Mouse (Mus musculus): Measurements from ENCODE around the gene Chchd3. TPM values are rescaled to one million over a fixed set of nuclear protein-coding genes. Genes with fewer than 3 reads are reported as not detected.

The Chchd3 gene
- 100 to 1,000 TPM in 2 of 3 experiments, 10 to 100 TPM in 1; 94.5 to 119 (median 110) TPM for polyA plus RNA-seq (2017; shearing (Covaris generic))

DNA sequence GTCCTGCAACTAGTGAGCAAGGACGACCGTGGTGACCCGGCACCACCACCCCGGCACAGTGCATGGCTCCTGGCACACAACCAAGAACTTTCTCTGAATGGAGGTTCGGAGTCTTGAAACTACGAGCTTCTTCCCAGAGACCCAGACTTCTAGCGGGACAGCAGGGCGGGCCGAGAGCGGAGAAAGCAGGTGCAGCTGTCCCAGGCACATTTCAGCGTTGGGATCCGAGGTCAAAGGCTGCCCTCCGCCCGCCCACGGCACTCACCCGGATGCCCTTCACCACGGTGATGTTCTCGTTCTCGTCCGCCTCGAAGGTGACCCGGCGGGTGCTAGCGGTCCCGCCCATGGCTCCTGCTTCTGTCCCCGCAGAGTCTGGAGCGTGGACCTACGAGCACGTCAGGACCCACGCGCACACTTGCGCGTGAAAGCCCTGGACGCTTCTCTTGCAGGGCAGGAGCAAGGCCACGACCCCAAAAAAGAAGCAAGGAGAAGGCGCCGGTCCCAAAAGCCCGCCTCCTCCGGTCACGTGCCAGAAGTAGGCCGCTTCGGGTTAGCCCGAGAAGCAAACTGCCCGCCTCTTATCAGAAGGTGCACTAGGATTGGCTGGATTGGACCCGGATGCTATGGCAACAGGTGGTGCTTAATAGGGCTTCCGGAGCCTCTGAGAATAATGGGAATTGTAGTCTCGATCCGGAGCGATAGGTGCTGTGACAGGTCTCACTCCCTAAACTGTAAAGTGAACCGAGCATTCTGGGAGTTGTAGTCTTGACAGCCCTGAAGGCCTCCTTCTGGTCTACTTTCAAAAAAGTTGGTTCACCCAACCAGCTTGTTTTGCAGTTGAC is at the start of gene Chchd3:
TSS of gene Chchd3 (minus strand) at position 526 of the 842 bp plus-strand sequence.
- ATAC-seq = peak; percentile 99

DNA sequence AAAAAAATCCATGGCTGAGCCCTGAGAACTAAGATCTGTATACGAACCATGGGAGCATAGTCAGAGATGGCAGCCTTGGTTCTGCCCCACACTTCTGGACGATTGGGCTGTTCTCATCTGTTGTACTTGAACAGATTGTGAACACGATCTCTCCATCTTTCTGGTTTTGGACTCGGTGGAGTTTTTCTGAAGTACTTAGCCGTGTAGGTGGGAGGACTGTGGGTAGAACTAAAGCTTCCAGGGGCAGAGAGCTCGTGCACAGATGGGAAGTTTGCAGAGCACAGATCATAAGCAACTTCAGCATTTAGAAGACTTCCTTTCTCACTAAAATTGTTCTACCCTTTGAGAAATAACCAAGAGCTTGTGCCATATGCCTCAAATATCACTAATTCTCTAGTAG is 44.6 kb upstream of the Chchd3 start:
- no peak for ATAC-seq

DNA sequence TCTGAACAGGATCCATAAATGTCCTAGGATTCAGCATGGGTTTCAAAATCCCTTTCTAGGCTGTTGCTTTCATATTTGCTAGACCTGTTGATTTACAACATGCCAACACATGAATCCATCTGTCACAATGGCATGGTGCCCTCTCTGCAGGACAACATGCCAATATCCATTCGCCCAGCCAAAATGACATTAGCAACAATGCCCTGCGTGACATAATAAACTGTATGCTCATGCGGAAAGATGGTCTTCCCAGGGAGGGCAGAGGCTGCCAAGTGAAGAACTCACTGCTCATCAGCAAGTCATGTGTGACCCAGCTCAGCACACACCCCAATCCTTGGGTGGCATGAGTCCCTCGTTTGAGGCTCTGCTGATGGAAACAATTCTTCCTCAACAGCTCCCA is 38.8 kb upstream of the Chchd3 start:
- ATAC-seq = no peak

DNA sequence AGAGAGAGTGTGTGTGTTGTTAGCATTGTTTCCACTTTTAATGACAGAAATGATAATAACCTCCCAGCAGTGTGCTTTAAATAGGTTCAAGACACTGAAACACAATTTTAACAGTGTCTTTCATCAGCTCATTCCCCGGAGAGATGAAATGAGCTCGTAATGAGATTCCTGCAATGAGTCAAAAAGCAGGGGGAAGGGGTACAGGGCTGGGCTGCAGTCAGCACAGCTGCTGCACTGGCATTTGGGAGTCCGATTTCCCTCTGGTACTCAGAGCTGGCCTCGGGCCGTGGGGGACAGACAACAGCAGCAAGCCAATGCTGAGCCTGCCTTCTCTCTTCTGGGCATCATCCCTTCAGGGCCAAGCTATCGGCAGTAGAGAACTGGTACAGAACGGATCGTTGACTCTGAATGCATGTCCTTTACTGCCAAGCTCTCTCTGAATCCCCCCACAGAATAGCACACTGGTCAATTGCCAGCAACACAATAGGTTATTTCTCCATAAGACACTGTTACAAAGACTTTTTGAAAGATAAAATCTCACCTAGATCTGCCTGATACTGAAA is 34.7 kb upstream of the Chchd3 start:
- no peak for ATAC-seq

DNA sequence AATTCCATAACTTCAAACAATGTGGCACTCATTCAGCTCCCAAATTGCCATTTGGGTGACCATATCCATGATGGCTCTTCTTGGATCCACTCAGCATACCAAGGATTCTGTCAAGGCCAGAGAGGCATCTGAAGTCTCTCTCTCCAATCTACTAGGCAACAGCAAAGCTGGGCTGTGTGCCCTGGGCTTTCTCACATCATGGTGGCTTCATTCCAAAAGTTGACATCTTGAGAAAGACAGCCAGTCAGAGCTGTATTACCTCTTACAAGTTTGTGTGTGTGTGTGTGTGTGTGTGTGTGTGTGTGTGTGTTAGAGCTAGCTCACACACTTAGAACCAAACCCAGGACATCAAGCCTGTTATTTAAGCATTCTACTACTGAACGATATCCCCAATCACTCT is 20.1 kb upstream of the Chchd3 start:
- no peak for ATAC-seq

DNA sequence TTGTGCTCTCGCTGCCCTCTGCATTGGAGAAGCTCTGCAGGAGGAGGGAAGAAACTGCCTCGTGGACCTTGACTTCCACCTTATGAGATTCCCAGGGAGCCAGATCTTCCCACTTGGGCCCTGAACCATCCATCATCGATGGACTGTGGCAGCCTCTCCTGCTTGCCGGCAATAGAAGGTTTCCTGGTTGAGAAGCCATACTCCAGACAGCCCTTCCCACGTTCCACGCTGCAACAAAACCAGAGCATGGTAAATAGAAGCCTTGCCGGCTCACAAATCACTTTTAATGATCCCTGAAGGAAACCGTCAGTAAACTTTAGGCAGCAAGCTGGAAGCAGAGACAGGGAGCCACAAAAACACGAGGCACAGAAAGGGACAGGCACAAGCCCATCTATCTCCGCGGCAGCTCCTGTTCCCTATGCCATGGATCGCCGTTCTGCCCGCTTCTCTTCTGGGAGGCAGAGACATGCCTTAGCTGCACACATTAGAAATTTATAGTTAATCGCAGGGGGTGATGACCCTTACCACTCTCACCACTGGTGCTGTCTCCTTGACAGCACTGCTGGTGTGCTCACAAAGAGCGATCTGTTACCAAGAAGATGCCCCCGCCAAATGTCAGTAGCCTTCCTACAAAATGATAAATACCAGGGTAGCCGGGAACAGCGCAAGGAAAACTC is 18.3 kb upstream of the Chchd3 start:
- no peak for ATAC-seq

DNA sequence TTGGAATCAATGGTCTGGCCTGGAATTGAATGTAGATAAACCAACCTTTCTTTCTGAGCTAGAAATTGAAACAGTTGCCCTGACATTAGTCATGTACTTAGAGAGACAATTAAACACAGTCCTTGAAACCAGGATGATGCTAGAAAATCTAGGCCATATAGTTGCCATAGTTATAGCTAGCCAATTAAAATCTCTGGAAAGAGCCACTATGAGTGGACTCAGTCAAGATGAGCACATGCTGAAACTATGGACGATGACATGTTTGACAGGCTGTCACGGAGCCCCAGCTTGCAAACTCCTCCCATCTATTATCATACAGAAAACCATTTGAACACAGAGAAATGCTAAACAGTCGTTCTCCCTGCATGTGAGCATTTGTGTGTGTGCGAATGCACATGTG is 6.4 kb upstream of the Chchd3 start:
- ATAC-seq = no peak

DNA sequence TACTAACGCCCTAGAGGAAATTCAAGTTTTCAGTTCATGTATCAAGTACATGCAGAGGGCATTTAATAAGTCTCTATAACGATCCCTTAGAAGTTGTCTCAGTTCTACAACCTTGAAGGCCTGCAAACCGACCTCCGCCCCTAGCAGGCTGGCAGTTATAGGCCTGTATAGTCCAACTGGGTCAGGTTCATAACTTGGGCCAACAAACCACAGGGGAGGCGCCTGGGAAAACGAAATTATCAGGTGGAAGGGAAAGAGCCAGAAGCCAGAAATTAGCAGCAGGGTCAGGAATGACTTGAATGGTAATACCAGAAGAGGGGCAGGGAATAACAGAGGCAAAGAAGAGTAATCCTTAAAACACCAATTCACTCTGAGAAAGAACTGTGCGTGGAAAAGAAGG is 784 bp downstream of the Chchd3 start:
- no peak for ATAC-seq

DNA sequence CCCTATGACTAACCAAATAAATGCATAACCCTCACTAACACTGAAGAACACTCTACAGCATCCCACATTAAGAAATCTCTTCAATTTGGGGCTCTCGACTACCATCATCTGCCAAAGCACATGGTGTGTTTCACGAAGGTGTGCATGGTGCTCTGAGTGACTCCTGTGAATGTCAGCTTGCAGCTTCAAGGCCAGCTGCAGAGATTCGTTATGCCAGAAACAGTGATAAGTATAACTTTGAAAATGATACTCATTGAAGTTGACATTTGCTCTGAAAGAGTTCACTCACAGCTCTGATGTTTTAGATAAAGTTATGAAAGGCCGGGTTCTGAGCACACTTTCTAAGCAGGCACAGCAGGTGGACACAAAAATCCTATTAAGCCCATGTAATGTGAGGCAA is 3.7 kb downstream of the Chchd3 start:
- no peak for ATAC-seq

DNA sequence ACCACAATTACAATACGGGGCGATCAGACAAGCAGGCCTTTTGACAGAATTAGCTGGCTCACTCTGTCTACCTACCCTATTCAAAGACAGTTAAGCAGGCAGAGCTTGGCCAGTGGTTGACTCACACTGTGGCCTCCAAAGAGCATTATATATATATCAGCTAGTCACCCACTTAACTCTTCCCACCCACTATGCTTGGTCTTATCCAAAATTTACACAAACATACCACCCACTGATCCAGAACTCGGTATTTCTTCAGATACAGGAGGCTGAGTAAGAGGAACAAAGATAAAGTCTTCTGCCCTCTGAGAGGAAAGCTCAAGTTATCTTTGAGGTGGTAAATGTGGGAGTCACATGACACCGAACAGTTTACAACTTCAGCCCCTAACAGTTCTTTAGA is 4.4 kb downstream of the Chchd3 start:
- ATAC-seq = no peak

DNA sequence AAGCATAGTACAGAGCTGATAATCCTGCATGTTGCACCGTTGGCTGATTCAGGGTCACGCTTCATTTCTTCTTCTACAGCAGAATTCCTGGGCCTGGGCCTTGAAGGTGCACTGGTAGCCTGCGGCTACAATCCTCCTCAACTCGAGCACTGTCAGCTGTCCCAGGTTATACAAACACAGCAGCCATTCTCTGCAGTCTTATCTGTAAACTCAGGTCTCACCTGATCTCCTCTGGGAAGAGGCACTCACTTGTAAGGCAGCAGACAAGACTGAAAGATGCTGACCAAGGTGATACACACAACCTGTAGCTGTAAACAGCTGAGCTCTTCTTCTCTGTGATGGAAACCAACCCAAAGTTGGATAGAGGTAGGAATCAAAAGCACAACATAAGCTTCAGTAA is 5.1 kb downstream of the Chchd3 start:
- ATAC-seq = no peak

DNA sequence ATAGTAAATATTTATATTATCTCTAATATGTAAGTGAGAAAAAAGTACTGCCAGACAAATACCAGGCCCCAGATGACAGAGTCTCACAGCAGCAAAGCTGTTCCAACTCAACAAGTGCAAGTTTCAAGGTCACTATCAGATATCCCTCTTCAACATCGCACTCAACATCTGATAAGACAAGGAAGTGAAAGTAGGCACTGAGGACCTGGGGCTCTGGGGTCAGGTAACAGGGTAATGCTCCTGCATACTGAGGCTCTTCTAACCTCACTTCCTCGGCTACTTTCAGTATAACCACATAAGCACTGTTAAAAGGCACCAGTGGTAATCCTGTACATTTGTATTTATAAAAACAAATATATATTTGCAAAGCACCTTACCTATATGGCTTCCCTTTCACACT is 8.4 kb downstream of the Chchd3 start:
- no peak for ATAC-seq

DNA sequence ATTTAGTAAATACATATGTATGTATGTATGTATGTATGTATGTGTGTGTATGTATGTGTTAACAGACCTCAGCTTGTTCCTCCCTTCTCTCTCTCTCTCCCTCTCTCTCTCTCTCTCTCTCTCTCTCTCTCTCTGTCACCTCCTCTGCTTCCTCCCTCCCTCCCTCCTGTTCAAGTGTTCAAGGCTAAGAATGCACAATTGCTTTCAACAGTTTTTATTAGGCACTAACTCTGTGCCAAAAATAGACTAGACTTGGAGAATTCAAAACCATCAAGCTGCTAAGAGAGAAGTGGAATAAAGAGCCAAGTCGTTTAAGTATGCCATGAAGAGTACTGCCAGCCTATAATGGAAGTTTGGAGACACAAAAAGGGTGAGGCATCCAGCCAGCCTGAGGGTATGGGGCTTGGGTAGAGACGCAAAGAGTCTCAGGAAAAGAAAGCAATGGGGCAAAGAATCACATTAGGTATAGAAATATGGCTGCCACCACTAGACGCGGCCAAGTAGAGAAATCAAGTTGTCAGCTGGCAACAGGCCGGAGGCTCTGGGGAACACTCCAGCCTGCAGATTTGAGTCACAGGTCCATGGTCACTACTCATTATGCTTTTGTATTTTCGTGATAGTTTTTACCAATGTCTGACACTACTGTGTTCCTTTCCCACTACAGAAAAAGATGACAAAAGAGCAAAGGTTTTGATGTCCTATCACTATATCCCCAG is 10.2 kb downstream of the Chchd3 start:
- no peak for ATAC-seq

DNA sequence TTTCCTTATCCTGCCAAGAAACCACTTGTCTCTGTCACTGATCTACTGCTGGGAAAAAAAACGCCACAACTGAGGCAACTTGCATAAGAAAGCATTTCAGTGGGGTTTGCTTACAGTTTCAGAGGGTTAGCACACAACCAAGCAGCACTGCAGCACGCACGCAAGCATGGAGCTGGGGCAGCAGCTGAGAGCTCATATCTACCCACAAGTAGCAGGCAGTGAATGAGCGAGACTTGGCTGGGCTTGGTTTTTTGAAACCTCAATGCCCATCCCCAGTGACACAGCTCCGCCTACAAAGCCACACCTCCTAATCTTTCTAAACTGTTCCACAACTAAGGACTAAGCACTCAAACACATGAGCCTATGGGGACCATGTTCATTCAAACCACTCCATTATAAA is 16.6 kb downstream of the Chchd3 start:
- ATAC-seq = no peak

DNA sequence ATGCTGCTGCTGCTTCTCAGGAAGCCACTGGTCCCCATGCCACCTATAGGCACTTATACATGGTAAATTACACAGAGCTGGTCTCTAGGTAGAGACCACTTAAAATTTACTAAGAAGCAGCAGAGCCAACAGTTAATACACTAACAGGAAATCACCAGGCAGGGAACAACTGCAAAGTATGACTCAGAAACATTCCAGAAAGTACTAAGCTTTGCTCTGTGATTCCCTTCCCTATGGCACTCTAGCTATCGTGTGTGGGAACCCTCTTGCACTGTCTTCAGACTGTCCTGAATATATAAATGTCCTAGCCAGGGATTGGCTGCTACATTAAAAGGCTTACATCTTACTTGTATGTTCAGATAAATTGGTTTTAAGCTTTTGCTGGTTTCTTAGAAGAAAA is 17.2 kb downstream of the Chchd3 start:
- ATAC-seq = no peak

DNA sequence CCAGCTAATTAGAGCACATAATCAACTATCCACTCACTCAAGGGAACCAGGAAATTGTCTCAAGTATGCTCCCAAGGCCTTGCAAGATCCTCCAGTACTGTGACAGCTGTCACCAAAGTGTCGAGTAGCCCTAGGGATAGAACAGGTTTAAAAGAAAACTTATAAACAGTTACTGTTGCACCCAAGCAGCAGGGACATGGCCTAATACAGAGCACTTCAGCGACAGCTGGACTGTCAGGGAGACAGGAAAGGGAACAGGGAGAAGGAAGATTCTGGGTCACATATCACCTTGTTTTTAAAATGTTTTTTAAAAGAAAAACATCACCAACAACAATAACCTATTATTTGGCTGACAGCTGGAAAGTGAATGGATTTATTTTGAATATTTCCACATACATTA is 18.1 kb downstream of the Chchd3 start:
- no peak for ATAC-seq

DNA sequence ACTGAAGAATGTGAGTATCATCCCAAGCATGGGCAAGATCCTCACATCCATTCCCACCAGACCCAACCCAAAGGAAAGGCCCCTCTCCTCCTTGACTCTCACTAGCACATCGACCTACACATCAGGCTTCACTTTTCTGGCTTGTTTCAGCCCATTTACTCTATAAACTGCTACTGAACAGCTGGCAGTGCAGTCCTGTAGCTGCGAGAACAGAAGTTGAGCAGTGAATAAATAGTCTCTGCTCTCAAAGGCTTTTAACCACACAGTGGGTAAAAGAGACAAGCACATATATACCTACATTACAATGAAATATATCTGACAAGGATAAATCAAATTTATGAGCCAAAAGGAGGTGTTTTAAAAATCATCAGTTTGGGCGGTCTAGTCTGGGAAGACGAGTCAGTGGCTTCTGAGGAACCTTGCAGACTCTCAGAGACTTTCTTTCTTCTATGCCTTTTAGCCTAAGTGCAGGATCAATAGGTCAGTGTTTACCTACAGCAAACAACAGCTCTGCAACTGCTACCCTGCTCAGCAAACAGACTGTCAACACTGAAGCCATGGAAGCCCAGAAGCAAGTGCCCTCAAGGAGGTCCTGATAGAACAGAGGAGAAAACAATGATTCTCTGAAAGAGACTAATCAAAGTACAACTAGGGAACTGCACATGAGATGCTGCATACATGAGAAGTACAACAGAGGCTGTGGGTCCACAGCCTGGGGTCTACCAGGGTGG is 19.5 kb downstream of the Chchd3 start:
- ATAC-seq = no peak

DNA sequence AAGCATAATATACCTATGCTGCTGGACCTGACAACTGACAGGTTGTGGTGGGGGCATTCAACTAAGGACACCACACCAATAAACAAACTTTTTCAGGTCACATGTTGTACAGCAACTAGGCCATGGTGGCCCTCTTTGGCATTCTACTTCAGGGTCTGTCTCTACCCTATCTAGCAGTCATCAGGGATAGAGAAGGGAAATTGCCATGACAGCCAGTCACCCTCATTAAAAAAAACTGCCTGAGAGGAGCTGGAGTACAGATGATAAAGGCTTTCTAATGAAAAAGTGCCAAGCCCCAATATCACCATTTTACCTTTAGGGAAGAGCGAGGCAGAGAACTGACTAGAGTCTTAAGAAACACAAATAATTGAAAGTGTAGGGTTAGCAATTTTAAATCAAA is 27.5 kb downstream of the Chchd3 start:
- no peak for ATAC-seq

DNA sequence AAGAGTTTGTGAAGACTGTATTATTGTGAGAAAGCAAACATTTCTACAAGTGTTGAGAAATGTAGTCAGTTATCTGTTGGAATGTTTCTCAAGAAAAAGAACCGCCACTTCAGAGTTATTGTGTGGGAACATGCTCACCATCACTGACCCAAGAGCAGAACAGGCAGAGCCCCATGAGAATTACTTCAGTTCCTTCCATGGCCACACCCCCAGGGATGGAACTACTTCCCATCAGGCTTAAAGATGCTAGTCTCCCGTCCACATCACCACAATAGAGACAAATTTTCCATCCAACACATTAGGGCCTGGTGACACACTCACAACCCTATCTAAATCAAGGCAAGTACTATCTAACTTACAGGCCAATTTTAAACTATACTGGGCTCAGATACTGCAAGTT is 28.4 kb downstream of the Chchd3 start:
- ATAC-seq = no peak

DNA sequence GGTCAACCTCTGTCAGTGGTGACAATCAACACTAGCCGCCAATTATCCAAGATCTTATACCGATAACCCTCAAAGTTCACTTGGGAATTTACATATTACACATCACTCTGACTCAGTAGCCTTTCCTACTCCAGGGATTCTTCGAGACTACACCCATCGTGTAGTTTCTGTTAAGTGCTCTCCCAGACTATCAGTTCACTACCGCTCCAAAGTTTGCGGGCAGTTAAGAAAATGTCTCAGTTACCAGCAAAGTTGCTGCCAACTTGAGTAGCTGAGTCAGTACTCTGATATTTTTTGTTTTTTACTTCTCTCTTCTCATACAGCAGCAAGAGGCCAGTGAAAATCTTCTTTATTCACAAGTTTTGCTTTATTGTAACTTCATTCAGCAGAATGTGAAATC is 31.8 kb downstream of the Chchd3 start:
- ATAC-seq = no peak

DNA sequence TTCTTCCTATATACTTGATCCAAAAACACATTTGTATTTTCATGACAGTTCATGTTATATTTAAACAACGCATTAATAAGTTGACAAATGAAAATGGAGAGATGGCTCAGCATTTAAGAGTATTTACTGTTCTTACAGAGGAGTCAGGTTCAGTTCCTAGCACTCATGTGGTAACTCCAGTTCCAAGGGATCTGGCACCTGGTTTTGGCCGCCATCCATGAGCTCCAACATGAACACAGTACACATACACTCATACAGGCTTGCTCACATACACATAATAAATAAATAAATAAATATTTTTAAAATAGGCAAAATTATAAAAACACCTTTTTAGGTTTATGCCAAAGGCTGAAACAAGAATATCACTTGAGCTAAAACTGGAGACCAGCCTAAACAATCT is 35.0 kb downstream of the Chchd3 start:
- no peak for ATAC-seq

DNA sequence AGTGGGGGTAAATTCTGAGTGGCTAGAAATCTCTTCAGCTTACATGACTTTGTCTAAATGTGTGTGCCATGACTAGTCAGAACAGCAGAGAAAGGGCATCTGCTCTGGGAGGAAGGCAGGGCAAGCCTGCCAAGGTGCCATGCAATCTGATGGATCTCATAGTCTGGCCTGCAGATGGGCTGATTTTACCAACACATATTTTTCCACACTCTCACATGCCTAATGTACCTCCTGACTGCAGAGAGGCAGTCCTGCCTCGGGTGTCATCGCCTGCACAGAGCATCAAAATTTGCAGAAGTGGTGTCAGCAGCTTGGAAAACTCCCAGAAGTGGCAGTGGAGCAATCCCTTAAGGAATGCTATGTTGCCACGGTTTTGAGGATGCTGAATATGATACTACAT is 55.5 kb downstream of the Chchd3 start:
- ATAC-seq = no peak

DNA sequence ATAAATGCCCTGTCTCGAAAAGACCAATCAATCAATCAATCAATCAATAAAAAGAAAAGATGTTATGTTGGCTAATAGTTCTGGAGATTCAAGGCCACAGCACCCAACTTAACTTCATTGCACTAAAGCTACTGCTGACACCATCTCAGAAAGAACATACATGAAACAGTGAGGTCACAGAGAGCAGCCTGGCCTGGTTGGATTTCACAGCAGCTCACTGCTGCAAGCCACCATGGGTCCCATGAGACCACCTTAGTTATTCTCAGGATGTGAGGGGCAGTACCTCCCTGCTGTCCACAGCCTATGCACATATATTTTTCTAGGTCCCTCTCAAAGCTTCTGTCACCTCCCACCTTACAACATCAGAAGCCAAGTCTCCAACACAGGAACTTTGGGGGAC is 57.1 kb downstream of the Chchd3 start:
- ATAC-seq = no peak

Measured in inflammation-experienced regulatory T-cells, adult 6 months (primary cell).